Mouse (Mus musculus) brain, embryonic 14.5 days (tissue): ENCODE measurements around the gene Wnt9a.

Source experiments
- CTCF ChIP-seq: fragments of 200-500 bp; IDR thresholded peaks from 2 replicates; pipeline ENCODE4 v1.5.1; 2012; ENCODE audit warnings: inconsistent platforms, mild to moderate bottlenecking, moderate library complexity, borderline replicate concordance; ENCODE audit not compliant: insufficient read depth, insufficient read length; ENCODE audit errors: extremely low read depth
- POLR2A ChIP-seq: fragments of 200-500 bp; IDR thresholded peaks from 2 replicates; pipeline ENCODE4 v1.6.1; 2012; ENCODE audit warnings: mild to moderate bottlenecking, inconsistent platforms, borderline replicate concordance; ENCODE audit not compliant: poor library complexity, insufficient read depth, insufficient read length, severe bottlenecking; ENCODE audit errors: extremely low read depth

GRCm38 (mm10) chr11:59290702-59291303, 15.9 kb upstream of the Wnt9a start, which contains the start of gene Wnt3a:
- TF ChIP-seq CTCF (no peak), POLR2A (no peak)
